Mouse (Mus musculus) embryonic facial prominence, embryonic 10.5 days (tissue): ENCODE results near the gene Cenpo. TPM values are rescaled to one million over a fixed set of nuclear protein-coding genes. Genes with fewer than 3 reads are reported as not detected.
"Not testable (repeated sequence)": the region's sequence is repeated elsewhere in the genome, so short reads cannot be mapped to it uniquely, and the experiment has no call there.

Experiments used
- DNase-seq: peaks from one replicate; pipeline ENCODE4 v3.0.0-alpha.2; 2017; ENCODE audit warnings: low spot score
- H3K27ac ChIP-seq: fragments of 300-500 bp; sonication (generic); replicated peaks from 2 replicates; pipeline ENCODE4 v1.5.1; 2016; ENCODE audit warnings: mild to moderate bottlenecking
- H3K27me3 ChIP-seq: fragments of 300-500 bp; sonication (generic); replicated peaks from 2 replicates; pipeline ENCODE4 v1.6.1; 2016; ENCODE audit warnings: low read depth, mild to moderate bottlenecking; ENCODE audit not compliant: poor library complexity, severe bottlenecking
- H3K36me3 ChIP-seq: fragments of 300-500 bp; sonication (generic); replicated peaks from 2 replicates; pipeline ENCODE4 v1.6.1; 2016; ENCODE audit warnings: mild to moderate bottlenecking, moderate library complexity
- H3K4me1 ChIP-seq: fragments of 300-500 bp; sonication (generic); 2 replicates; pipeline ENCODE4 v1.6.1; 2016
- H3K4me3 ChIP-seq: fragments of 300-500 bp; sonication (generic); 2 replicates; pipeline ENCODE4 v1.5.1; 2016; ENCODE audit warnings: mild to moderate bottlenecking, moderate library complexity
- H3K9me3 ChIP-seq: fragments of 300-500 bp; sonication (generic); 2 replicates; pipeline ENCODE4 v1.6.1; 2016; ENCODE audit warnings: mild to moderate bottlenecking
- WGBS: fragments of 180-500 bp; shearing (Covaris S2); methylation state at CpG from one replicate; pipeline ENCODE4 v1.1.7; 2016; 5-methylcytosine and 5-hydroxymethylcytosine counted together
- polyA plus RNA-seq: library from polyadenylated mRNA; unstranded; fragments of >200 nt; fragmentation: Nextera tagmentation; extraction: Ambion mirVana; gene quantifications from 2 replicates; pipeline ENCODE4 v1.2.1, GENCODE M21; 2016

The Cenpo gene
- 22.8 and 23.5 TPM in 2 replicates for polyA plus RNA-seq

- Histone ChIP-seq H3K9me3 (no peaks in the 10 kb centered on the region), H3K27me3 (no peaks in the 10 kb centered on the region), H3K4me3 (peak within 1 kb of the TSS; percentile 80), H3K36me3 (peaks cover 39% of the 10 kb centered on the region), H3K27ac (peak within 1 kb of the TSS; percentile 94), H3K4me1 (peaks cover 12% of the 10 kb centered on the region)
- WGBS = under 1% methylated on average over 50 of the region's 50 CpGs
- DNase-seq = peak; percentile 96
Measured at GRCm38 (mm10) chr12:4233572-4234508, at the start of gene Cenpo, which contains the start of gene Ptrhd1. Gene Cenpo (minus strand): TSS chr12:4234294. Gene Ptrhd1 (plus strand): TSS chr12:4234027.

DNA sequence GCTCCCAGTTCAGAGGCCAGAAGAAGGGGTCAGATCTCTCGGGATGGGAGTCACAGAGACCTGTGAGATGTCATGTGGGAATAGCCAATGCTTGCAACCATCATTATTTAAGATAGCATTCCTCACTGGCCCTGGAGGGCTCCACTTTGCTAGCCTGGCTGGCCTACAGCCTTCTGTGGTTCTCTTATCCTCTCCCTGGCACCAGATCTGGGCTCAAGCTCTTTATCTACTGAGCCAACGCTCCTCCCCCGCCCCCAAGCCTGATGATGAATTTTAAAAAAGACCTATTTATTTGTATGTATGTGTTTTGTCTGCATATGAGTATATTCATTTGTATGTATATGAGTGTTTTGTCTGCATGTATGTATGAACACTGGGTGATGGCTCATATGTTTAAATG lies 45.8 kb upstream of the Cenpo start:
- WGBS = 95% methylated on average over 3 of the region's 3 CpGs

DNA sequence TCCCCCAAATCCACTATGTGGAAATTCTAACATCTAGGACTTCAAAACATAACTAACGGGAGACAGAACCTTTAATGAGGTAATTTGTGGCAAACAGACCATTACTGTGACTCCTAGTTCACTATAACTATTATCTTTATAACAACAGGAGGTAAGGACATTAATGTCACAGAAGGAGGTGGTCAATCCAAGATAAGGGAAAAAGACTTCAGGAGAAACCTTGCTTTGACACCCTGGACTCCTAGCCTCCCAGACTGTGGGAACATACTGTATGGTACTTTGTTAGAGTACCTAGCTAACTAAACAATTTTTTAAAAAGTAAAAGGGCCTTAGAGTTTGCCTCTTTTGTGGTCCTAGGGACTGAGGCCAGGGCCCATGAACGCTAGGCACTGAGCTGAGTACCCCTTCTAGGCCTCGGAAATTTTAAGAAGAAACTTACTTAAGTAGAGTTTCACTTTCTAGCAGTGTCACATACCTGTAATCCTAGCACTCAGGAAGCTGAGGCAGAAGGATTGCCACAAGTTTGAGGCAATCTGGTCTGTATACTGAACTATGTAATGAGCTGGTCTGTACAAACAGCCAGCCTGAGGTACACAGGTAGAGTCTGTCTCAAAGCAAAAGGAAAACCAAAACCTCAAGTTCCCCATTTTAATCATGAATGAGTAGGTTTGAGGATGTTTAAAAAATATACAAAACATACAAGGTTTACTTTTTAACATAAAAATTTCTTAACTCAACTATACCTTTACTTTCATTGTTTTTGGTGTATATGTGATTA lies 45.1 kb upstream of the Cenpo start:
- Histone ChIP-seq H3K36me3 (peaks cover 6% of the 10 kb centered on the region), H3K27me3 (no peaks in the 10 kb centered on the region), H3K4me1 (no peaks in the 10 kb centered on the region), H3K9me3 (no peaks in the 10 kb centered on the region), H3K27ac (no peak overlapping the region), H3K4me3 (no peak overlapping the region)
- DNase-seq = no peak
- WGBS = 93% methylated on average over 3 of the region's 3 CpGs

More for the DNA sequence above, 45.8 kb upstream of the Cenpo start:
- no peak overlapping the region for H3K4me3 ChIP-seq
- DNase-seq = no peak
- no peaks in the 10 kb centered on the region for H3K4me1 ChIP-seq
- H3K27me3 ChIP-seq = no peaks in the 10 kb centered on the region
- H3K9me3 ChIP-seq = no peaks in the 10 kb centered on the region
- H3K27ac ChIP-seq = no peak overlapping the region
- peaks cover under 1% of the 10 kb centered on the region; the same call in 1 of the 2 replicates for H3K36me3 ChIP-seq

DNA sequence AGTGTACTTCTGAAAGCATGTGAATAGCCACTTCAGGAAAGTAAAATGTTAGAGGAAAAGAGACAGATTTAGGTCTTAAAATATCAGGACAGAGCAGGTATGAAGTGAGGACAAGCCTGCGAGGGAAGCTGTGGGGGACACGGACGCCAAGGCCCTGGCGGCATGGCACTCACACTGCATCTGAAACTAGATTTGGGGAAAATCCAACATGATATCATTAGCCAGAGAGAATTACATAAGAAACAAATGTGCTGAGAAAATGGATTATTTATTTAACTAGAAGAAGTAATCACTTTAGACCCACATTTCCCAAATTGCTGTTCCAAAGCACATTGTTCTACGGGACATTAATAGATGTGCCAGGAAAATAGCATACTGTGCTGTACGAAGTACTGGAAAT lies 37.0 kb upstream of the Cenpo start:
- H3K4me1 ChIP-seq = no peaks in the 10 kb centered on the region
- H3K4me3 ChIP-seq = no peak overlapping the region
- DNase-seq = no peak
- H3K27me3 ChIP-seq = no peaks in the 10 kb centered on the region
- H3K9me3 ChIP-seq = no peaks in the 10 kb centered on the region
- H3K36me3 ChIP-seq = peaks cover 12% of the 10 kb centered on the region
- WGBS = 93% methylated on average over 6 of the region's 6 CpGs
- no peak overlapping the region for H3K27ac ChIP-seq

DNA sequence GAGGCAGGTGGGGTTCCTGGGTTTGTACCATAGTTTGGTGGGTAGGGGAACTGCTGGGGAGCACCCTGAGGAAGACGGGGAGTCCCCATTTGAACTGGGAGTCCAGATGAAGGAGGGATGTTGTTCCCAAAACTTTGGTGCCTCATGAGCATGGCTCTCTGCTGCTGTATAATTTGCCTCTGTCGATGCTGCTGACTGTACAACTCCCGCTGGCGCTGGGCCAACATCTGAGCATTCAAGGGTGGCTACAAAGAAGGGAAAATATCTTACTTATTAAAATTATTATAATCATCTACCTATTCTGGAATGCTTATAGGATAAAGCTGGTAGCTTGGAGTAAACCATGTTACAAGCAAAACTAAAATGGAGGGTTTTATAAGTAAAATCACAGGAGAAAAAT lies 33.7 kb upstream of the Cenpo start:
- H3K4me3 ChIP-seq = no peak overlapping the region
- H3K36me3 ChIP-seq = peaks cover 6% of the 10 kb centered on the region
- no peaks in the 10 kb centered on the region for H3K9me3 ChIP-seq
- H3K27me3 ChIP-seq = no peaks in the 10 kb centered on the region
- WGBS = 96% methylated on average over 4 of the region's 4 CpGs
- no peak for DNase-seq
- H3K4me1 ChIP-seq = no peaks in the 10 kb centered on the region
- no peak overlapping the region for H3K27ac ChIP-seq

- H3K27ac ChIP-seq = no peak overlapping the region
- no peak overlapping the region for H3K4me3 ChIP-seq
- H3K36me3 ChIP-seq = no peaks in the 10 kb centered on the region
- peaks cover 4% of the 10 kb centered on the region for H3K4me1 ChIP-seq
- H3K9me3 ChIP-seq = no peaks in the 10 kb centered on the region
- 91% methylated on average over 16 of the region's 16 CpGs for WGBS
- H3K27me3 ChIP-seq = no peaks in the 10 kb centered on the region
- DNase-seq = no peak
Measured at GRCm38 (mm10) chr12:4252742-4253655, 18.9 kb upstream of the Cenpo start.

GRCm38 (mm10) chr12:4249786-4250185 lies 15.7 kb upstream of the Cenpo start:
- Histone ChIP-seq H3K27me3 (no peaks in the 10 kb centered on the region), H3K27ac (no peak overlapping the region), H3K36me3 (no peaks in the 10 kb centered on the region), H3K4me1 (peaks cover 6% of the 10 kb centered on the region), H3K9me3 (no peaks in the 10 kb centered on the region), H3K4me3 (no peak overlapping the region)
- no peak for DNase-seq
- WGBS = 93% methylated on average over 6 of the region's 6 CpGs

GRCm38 (mm10) chr12:4245742-4246141 lies 11.6 kb upstream of the Cenpo start:
- Histone ChIP-seq H3K4me1 (peaks cover 6% of the 10 kb centered on the region), H3K27ac (no peak overlapping the region), H3K9me3 (no peaks in the 10 kb centered on the region), H3K27me3 (no peaks in the 10 kb centered on the region), H3K36me3 (no peaks in the 10 kb centered on the region), H3K4me3 (no peak overlapping the region)
- 85% methylated on average over 10 of the region's 10 CpGs for WGBS
- no peak for DNase-seq

DNA sequence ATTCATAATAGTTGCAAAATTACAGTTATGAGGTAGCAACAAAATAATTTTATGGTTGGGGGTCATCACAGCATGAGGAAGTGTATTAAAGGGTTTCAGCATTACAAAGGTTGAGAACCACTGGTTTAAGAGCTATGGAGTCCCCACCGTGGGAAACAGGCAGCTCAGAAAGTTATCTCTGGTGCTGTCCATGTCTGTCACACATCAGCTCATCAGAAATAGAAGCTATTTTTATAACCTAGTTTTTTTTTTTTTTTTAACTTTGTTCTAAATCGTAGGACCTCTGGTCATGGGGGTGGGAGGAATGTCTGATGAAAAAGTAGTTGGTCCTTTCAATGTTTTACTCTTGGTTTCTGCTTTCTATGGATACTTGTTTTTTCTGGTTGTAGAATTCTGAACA lies 9.7 kb upstream of the Cenpo start:
- H3K27me3 ChIP-seq = no peaks in the 10 kb centered on the region
- no peak overlapping the region for H3K4me3 ChIP-seq
- no peak for DNase-seq
- H3K4me1 ChIP-seq = peaks cover 7% of the 10 kb centered on the region
- no peak overlapping the region for H3K27ac ChIP-seq
- H3K9me3 ChIP-seq = no peaks in the 10 kb centered on the region
- H3K36me3 ChIP-seq = no peaks in the 10 kb centered on the region
- 86% methylated on average over 2 of the region's 2 CpGs for WGBS

- H3K4me3 ChIP-seq, H3K27me3 ChIP-seq, H3K9me3 ChIP-seq, H3K27ac ChIP-seq, H3K4me1 ChIP-seq, DNase-seq: not testable (repeated sequence)
- WGBS = 79% methylated on average over 8 of the region's 8 CpGs
- H3K36me3 ChIP-seq = peaks cover 12% of the 10 kb centered on the region
Measured at GRCm38 (mm10) chr12:4240281-4240680, 6.2 kb upstream of the Cenpo start.

DNA sequence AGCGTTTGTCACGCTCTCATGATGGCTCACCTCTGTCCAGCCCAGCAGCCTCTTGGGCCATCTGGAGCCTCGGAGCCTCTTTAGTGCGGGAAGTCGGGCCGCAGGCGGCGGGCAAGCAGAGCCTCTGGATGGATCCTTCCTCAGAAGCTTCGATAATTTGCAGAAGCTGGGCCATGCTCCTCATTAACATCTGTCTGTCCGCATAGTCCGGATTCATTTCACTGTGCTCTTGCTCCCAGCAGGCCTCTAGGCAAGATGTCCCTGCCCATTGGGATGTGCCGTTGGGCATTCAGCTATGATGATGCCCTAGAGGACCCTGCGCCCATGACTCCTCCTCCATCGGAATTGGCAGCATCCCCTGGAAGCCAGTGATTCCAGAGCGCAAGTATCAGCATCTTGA lies 3.4 kb upstream of the Cenpo start:
- no peak overlapping the region for H3K27ac ChIP-seq
- peaks cover 11% of the 10 kb centered on the region for H3K4me1 ChIP-seq
- H3K36me3 ChIP-seq = peaks cover 12% of the 10 kb centered on the region
- WGBS = 94% methylated on average over 15 of the region's 15 CpGs
- no peak for DNase-seq
- no peaks in the 10 kb centered on the region for H3K27me3 ChIP-seq
- H3K9me3 ChIP-seq = no peaks in the 10 kb centered on the region
- H3K4me3 ChIP-seq = no peak overlapping the region

DNA sequence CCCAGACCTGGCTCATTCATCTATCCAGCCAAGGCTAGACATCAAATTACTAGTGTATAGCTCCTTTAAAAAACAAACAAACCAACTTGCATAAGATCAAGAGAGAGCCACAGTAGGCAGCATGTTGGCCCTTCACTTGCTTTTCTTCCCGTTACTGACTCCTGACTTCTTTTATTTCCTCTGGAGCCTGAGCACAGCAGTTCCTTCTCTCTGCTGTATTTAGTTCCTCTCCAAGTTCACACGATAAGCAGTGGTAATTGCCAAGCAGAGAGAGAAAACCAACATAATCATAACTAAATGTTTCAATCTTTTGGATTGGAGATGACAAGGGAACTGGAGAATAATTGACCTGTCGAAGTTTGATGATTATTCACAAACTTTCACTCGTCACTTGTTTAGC lies 1.3 kb downstream of the Cenpo start:
- Histone ChIP-seq H3K27ac (no peak overlapping the region), H3K4me3 (peak overlapping the region; percentile 80), H3K4me1 (peaks cover 12% of the 10 kb centered on the region), H3K36me3 (peaks cover 43% of the 10 kb centered on the region), H3K27me3 (no peaks in the 10 kb centered on the region), H3K9me3 (no peaks in the 10 kb centered on the region)
- WGBS = 61% methylated on average over 4 of the region's 4 CpGs
- DNase-seq = no peak
